Mouse (Mus musculus) splenic B cell, adult 2 months (primary cell): ENCODE results near the gene Pdia5.

ENCODE experiments used
- DNase-seq: peaks from one replicate; pipeline ENCODE4 v3.0.0-alpha.2; 2011; ENCODE audit warnings: low read depth, low spot score
- H3K27me3 ChIP-seq: 2 replicates; pipeline ENCODE4 v1.6.1; 2012; ENCODE audit warnings: mild to moderate bottlenecking, low read length, moderate library complexity, mixed read lengths; ENCODE audit not compliant: control insufficient read depth, poor library complexity, insufficient read depth, severe bottlenecking
- H3K36me3 ChIP-seq: 2 replicates; pipeline ENCODE4 v1.6.1; 2012; ENCODE audit warnings: mild to moderate bottlenecking, low read length, moderate library complexity, mixed read lengths; ENCODE audit not compliant: control insufficient read depth, poor library complexity, insufficient read depth, severe bottlenecking

Pdia5 gene

GRCm38 (mm10) chr16:35501106-35501760, 10.6 kb upstream of the Pdia5 start:
- DNase-seq = no peak
- Histone ChIP-seq H3K27me3 (no peaks in the 10 kb centered on the region), H3K36me3 (no peaks in the 10 kb centered on the region)

- H3K36me3 ChIP-seq = no peaks in the 10 kb centered on the region
- DNase-seq = no peak
- no peaks in the 10 kb centered on the region for H3K27me3 ChIP-seq
Observed at GRCm38 (mm10) chr16:35500342-35500741, 9.7 kb upstream of the Pdia5 start.

GRCm38 (mm10) chr16:35489793-35490192, 880 bp downstream of the Pdia5 start:
- no peak for DNase-seq
- H3K36me3 ChIP-seq = no peaks in the 10 kb centered on the region
- H3K27me3 ChIP-seq = no peaks in the 10 kb centered on the region; the same call in 1 of the 2 replicates

- Histone ChIP-seq H3K27me3 (no peaks in the 10 kb centered on the region; the same call in 1 of the 2 replicates), H3K36me3 (no peaks in the 10 kb centered on the region)
- no peak for DNase-seq
Observed at GRCm38 (mm10) chr16:35489066-35489718, 1.5 kb downstream of the Pdia5 start.

- no peaks in the 10 kb centered on the region; the same call in 1 of the 2 replicates for H3K27me3 ChIP-seq
- H3K36me3 ChIP-seq = no peaks in the 10 kb centered on the region
- DNase-seq = no peak
Observed at GRCm38 (mm10) chr16:35487776-35488175, 2.9 kb downstream of the Pdia5 start.

- Histone ChIP-seq H3K27me3 (no peaks in the 10 kb centered on the region; the same call in 1 of the 2 replicates), H3K36me3 (no peaks in the 10 kb centered on the region)
- DNase-seq = no peak
Observed at GRCm38 (mm10) chr16:35487056-35487455, 3.6 kb downstream of the Pdia5 start.

- no peak for DNase-seq
- H3K27me3 ChIP-seq = no peaks in the 10 kb centered on the region; the same call in 1 of the 2 replicates
- H3K36me3 ChIP-seq = no peaks in the 10 kb centered on the region
Observed at GRCm38 (mm10) chr16:35485711-35486110, 5.0 kb downstream of the Pdia5 start.

DNA sequence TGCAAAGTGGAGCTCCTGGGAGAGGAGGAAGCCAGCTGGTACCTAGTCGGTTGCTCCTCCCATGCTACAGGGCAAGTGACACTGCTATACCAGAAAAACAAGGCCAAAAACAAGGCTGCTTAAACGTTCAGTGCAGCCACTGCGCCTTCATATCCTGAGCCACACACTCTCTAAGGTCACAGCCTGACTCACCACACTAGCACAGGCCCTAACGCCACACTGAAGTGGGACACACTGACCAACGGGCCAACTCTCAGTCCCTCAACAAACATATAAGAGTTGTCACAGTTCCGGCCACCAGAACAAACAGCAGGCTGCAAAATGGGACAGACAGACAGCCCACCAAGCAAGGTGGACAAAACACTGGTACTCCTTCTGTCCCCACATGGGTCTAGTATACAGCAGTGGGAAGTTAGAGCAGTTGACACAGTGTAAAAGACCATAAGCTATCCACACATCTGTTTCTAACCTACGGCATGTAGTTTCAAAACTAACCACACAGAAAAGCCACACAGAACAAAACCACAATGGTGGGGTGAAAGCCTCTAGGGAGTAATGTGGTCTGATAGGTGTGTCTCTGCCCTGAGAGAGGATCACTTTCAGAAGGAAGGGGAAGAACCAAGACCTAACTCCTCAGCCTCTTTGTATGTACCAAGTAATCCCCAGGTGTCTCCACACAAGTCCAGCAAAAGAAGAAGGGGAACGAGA, 6.0 kb downstream of the Pdia5 start:
- Histone ChIP-seq H3K36me3 (no peaks in the 10 kb centered on the region), H3K27me3 (no peaks in the 10 kb centered on the region)
- peak; percentile 6 for DNase-seq

- DNase-seq = no peak
- Histone ChIP-seq H3K27me3 (no peaks in the 10 kb centered on the region), H3K36me3 (no peaks in the 10 kb centered on the region)
Observed at GRCm38 (mm10) chr16:35484105-35484504, 6.6 kb downstream of the Pdia5 start.

DNA sequence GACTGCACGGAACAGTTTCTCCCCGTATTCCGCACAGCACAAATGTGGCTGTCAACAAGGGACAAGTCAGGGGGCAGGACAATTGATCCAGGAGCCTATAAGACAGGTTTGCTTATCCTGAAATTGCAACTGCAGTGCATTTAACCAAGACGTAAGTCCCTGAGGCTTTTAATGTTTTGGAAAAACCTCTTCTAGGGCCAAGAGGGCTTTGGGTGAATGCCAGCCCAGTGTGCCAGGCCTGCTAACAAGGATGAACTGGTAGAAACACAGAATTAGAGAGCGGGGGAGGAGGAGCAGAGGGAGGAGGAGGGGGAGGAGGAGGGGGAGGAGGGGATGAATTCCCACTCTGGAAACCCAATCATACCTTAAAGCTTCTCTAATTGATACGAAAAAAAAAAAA, 11.4 kb downstream of the Pdia5 start:
- no peaks in the 10 kb centered on the region for H3K27me3 ChIP-seq
- DNase-seq = no peak
- no peaks in the 10 kb centered on the region for H3K36me3 ChIP-seq

DNA sequence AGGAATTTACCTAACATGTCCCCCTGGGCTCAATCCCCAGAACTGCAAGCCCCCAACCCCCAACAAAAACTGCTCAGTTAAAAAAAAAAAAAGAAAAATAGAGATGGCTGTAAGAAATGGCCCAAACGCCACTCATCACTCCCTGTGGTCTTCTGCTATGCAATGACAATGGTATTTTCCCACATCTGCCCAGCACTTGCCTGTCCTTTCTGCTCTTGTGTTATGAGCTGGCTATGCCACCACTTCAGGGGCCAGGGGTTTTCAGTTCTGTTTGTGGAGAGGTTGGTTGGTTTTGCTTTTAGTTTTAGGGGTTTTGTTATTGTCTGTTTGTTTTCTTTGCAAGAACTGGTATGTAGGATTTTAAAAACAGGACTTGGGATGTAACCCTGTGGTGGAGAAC, 13.4 kb downstream of the Pdia5 start:
- Histone ChIP-seq H3K27me3 (no peaks in the 10 kb centered on the region), H3K36me3 (no peaks in the 10 kb centered on the region)
- DNase-seq = no peak

DNA sequence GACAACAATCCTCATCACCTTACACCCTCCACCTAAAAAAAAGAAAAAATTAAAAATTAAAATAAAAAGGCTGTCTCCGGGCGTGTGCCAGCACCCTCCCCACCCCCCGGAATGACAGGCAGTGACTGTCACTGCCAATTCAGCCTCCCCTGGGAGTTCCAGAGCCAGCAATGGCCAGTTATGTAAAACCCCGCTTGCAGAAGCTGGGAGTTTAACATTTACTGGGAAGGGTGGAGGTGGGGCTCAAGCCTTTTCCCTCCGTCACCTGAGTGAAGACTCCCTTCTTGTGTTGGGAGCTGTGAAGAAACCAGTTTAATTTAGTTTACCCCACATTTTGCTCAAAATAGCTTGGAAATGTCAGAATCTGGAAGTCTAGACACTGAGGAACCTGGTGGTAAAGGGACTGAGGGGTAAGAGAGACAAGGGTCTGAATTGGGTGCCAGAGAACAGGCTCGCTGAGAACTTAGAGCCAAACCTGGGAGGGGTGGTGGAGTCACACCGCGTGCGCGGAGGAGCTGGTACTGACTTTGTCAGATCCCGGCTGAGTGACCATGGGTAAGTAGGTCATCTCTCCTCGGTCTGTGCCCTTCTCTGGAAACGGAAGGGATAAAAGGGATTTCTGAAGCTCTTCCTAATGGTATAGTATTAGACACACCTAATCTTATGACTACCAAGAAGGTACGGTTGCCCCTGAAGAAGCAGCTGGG, 18.0 kb downstream of the Pdia5 start:
- DNase-seq = no peak
- Histone ChIP-seq H3K36me3 (no peaks in the 10 kb centered on the region), H3K27me3 (no peaks in the 10 kb centered on the region)

- Histone ChIP-seq H3K27me3 (no peaks in the 10 kb centered on the region), H3K36me3 (no peaks in the 10 kb centered on the region)
- DNase-seq = no peak
Observed at GRCm38 (mm10) chr16:35471841-35472568, 18.7 kb downstream of the Pdia5 start.

- DNase-seq = no peak
- no peaks in the 10 kb centered on the region; the same call in 1 of the 2 replicates for H3K27me3 ChIP-seq
- H3K36me3 ChIP-seq = no peaks in the 10 kb centered on the region
Observed at GRCm38 (mm10) chr16:35470983-35471382, 19.7 kb downstream of the Pdia5 start.
